Mouse (Mus musculus): ENCODE data around the gene Cd207. TPM values are rescaled to one million over a fixed set of nuclear protein-coding genes. Genes with fewer than 3 reads are reported as not detected.

The Cd207 gene
- polyA plus RNA-seq (2012; rRNA removed; ENCODE audit: low replicate concordance) = 1.7 and 2.5 TPM in 2 replicates

GRCm38 (mm10) chr6:83677757-83678156 is at the start of gene Cd207:
TSS of gene Cd207 (minus strand) at chr6:83677857.

GRCm38 (mm10) chr6:83711067-83711675 is 33.5 kb upstream of the Cd207 start, which contains the start of gene Vax2:
TSS of gene Vax2 (plus strand) at chr6:83711264.

GRCm38 (mm10) chr6:83656087-83656486 is 21.6 kb downstream of the Cd207 start, which contains the start of gene Clec4f:
TSS of gene Clec4f (minus strand) at chr6:83656187.

Other genes with a start within 250 kb of the Cd207 start
- gene Tet3, start 218.8 kb downstream of the Cd207 start, polyA plus RNA-seq (2012; rRNA removed; ENCODE audit: low replicate concordance) = 10.4 and 18.2 TPM in 2 replicates
- 58.5 and 69.4 TPM in 2 replicates for gene Dguok, start 170.9 kb downstream of the Cd207 start, polyA plus RNA-seq (2012; rRNA removed; ENCODE audit: low replicate concordance)
- gene Actg2, start 141.6 kb downstream of the Cd207 start, polyA plus RNA-seq (2012; rRNA removed; ENCODE audit: low replicate concordance) = 17.1 and 21.6 TPM in 2 replicates
- 10.1 and 18.0 TPM in 2 replicates for gene Stambp, start 105.1 kb downstream of the Cd207 start, polyA plus RNA-seq (2012; rRNA removed; ENCODE audit: low replicate concordance)
- not detected in 2 replicates for gene Clec4f, start 21.7 kb downstream of the Cd207 start, polyA plus RNA-seq (2012; rRNA removed; ENCODE audit: low replicate concordance)
- 0.11 and 0.14 TPM in 2 replicates for gene Vax2, start 33.4 kb upstream of the Cd207 start, polyA plus RNA-seq (2012; rRNA removed; ENCODE audit: low replicate concordance)
- gene Atp6v1b1, start 65.1 kb upstream of the Cd207 start, polyA plus RNA-seq (2012; rRNA removed; ENCODE audit: low replicate concordance) = 44.0 and 51.0 TPM in 2 replicates
- not detected in 2 replicates for gene Ankrd53, start 84.8 kb upstream of the Cd207 start, polyA plus RNA-seq (2012; rRNA removed; ENCODE audit: low replicate concordance)
- 113 and 176 TPM in 2 replicates for gene Tex261, start 98.0 kb upstream of the Cd207 start, polyA plus RNA-seq (2012; rRNA removed; ENCODE audit: low replicate concordance)
- 17.5 and 20.0 TPM in 2 replicates for gene Nagk, start 117.1 kb upstream of the Cd207 start, polyA plus RNA-seq (2012; rRNA removed; ENCODE audit: low replicate concordance)
- 8.8 and 17.5 TPM in 2 replicates for gene Paip2b, start 153.9 kb upstream of the Cd207 start, polyA plus RNA-seq (2012; rRNA removed; ENCODE audit: low replicate concordance)
- 6.3 and 10.6 TPM in 2 replicates for gene Zfp638, start 189.3 kb upstream of the Cd207 start, polyA plus RNA-seq (2012; rRNA removed; ENCODE audit: low replicate concordance)

Data from mammary gland, adult 2 months (tissue).